Mouse (Mus musculus): ENCODE data around the gene Zc3h12b. TPM values are rescaled to one million over a fixed set of nuclear protein-coding genes. Genes with fewer than 3 reads are reported as not detected.

Zc3h12b gene
- 2.7 and 4.1 TPM in 2 replicates for polyA plus RNA-seq (2015; fragmentation: Nextera tagmentation; extraction: Ambion mirVana)

DNA sequence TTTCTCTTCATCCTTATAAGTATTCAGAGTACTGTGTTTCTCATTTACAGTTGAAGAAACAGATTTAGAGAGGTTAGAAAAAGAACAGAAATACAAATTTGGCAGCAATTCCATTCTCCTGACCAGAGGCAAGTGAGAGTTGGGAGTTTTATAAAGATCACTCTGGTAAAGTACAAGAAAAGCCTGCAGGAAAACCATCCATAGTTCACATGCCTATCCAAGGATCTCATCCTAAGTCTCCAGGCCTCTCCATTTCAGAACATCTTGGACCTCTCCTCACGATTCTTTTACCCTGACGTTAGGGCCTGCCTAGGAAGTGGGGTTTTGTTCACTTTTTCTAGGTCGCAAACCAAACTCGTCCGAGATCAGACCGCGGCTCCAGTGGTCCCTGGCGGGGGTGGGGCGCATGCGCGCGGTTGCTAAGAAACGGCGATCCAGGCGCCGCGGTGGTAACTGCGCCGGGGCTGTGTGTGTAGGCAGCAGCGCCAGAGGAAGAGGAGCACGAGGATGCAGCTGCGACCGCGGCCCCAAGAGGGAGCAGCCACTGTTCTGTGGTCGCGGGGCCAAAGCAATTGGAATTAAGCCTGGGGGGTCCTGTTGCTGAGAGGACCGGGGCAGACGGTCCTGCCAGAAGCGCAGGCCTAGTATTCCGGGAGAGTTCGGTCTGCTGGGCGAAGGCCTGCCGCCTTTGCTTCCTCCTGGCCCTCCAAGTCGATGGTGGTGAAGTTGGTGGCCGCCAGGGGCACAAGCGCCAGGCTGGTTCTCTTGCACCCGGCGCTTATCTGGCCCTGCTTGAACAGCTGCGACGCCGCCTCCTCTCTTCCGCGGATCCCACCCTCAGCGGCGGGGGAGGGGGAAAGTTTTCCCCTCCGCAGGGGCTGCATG lies at the start of gene Zc3h12b:
Gene Zc3h12b, plus strand, starts transcription at position 452 of the 885 bp plus-strand sequence.
- 24% methylated on average over 38 of the region's 46 CpGs for WGBS
- no peaks in the 10 kb centered on the region for H3K4me1 ChIP-seq
- no peak within 1 kb of the TSS for H3K9ac ChIP-seq
- no peaks in the 10 kb centered on the region for H3K36me3 ChIP-seq
- peak within 1 kb of the TSS; percentile 51 for H3K4me3 ChIP-seq
- H3K27ac ChIP-seq = peak within 1 kb of the TSS; percentile 82
- H3K9me3 ChIP-seq = no peaks in the 10 kb centered on the region
- peak; percentile 86 for ATAC-seq (ENCODE audit: insufficient number of reproducible peaks, low FRiP score, low TSS enrichment, low read depth)
- H3K4me2 ChIP-seq = peak within 1 kb of the TSS; percentile 48
- H3K27me3 ChIP-seq = no peaks in the 10 kb centered on the region

GRCm38 (mm10) chrX:95682206-95682605 lies 29.3 kb upstream of the Zc3h12b start:
- Histone ChIP-seq H3K27ac (no peak overlapping the region), H3K4me1 (no peaks in the 10 kb centered on the region), H3K9ac (no peak overlapping the region), H3K4me2 (no peak overlapping the region), H3K4me3 (no peak overlapping the region), H3K27me3 (0 out of 2 replicates have a peak, but pooled peaks cover 2% of the 10 kb centered on the region), H3K9me3 (no peaks in the 10 kb centered on the region), H3K36me3 (no peaks in the 10 kb centered on the region)
- WGBS = 83% methylated on average over 1 of the region's 1 CpGs
- no peak for ATAC-seq (ENCODE audit: insufficient number of reproducible peaks, low FRiP score, low TSS enrichment, low read depth)

GRCm38 (mm10) chrX:95687119-95687518 lies 24.4 kb upstream of the Zc3h12b start:
- Histone ChIP-seq H3K4me2 (no peak overlapping the region), H3K27me3 (0 out of 2 replicates have a peak, but pooled peaks cover 1% of the 10 kb centered on the region), H3K27ac (no peak overlapping the region), H3K9me3 (no peaks in the 10 kb centered on the region), H3K36me3 (no peaks in the 10 kb centered on the region), H3K4me1 (no peaks in the 10 kb centered on the region), H3K4me3 (no peak overlapping the region), H3K9ac (no peak overlapping the region)
- 45% methylated on average over 1 of the region's 1 CpGs for WGBS
- no peak for ATAC-seq (ENCODE audit: insufficient number of reproducible peaks, low FRiP score, low TSS enrichment, low read depth)

DNA sequence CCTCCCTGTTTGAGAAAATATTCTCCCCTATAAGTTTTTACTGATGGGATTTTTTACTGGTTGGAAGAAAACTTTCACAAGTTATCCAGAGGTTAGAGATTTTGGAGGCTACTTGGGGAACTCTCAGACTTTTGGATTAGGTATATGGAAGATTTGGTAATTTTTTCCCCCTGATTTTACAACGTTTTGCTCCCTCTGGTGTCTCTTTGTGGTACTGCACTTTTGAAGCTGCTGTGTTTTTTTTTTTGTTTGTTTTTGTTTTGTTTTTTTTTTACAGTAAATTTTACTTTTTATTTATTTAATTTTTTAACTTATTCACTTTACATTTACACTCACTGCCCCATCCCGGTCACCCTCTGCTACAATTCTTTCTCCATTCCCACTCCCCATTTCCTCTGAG lies 26.8 kb downstream of the Zc3h12b start:
- no peak overlapping the region for H3K9ac ChIP-seq
- no peaks in the 10 kb centered on the region for H3K4me1 ChIP-seq
- WGBS = 37% methylated on average over 2 of the region's 2 CpGs
- H3K4me2 ChIP-seq = no peak overlapping the region
- H3K4me3 ChIP-seq = no peak overlapping the region
- no peaks in the 10 kb centered on the region for H3K36me3 ChIP-seq
- H3K27me3 ChIP-seq = no peaks in the 10 kb centered on the region
- no peaks in the 10 kb centered on the region for H3K9me3 ChIP-seq
- ATAC-seq (ENCODE audit: insufficient number of reproducible peaks, low FRiP score, low TSS enrichment, low read depth) = no peak
- no peak overlapping the region for H3K27ac ChIP-seq

DNA sequence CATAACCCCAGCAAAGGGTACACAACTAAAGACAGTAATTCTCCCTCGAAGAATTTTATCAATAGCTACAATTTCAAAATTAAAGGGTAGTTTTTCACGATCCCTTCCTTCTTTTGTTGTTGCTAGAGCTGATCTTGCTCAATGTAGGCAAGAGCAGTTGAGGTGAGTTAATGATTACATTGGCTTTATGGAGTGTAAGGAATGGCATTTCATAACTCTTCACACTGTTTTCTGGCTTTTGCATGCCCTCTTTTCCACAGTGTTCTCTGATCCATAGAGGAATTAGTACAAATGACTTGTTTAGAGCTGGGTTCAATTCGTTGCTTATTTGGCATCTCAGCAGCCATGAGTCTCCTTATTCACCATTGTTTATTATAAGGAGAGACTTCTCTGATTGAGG lies 84.4 kb downstream of the Zc3h12b start:
- H3K36me3 ChIP-seq = no peaks in the 10 kb centered on the region
- WGBS = 84% methylated on average over 3 of the region's 3 CpGs

DNA sequence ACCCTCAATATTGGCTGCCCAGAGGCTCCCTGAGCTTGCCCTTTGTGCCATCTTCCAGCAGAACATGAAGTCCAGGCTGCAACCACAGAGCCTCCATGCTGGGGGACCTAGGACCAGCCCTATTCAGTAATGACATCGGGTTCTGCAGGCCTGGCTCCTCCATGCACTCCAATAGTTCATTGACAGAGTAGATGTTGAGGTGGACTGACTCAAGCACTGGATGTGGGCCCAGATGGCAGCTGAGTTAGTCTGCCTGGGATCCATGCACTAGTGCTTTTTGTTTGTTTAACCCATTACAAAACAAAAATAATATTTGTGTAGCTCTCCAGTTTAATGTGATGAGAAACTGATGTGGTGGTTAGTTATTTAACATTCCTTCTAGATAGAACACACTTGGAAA lies 90.3 kb downstream of the Zc3h12b start:
- no peak overlapping the region for H3K9ac ChIP-seq
- H3K27me3 ChIP-seq = no peaks in the 10 kb centered on the region
- H3K4me1 ChIP-seq = no peaks in the 10 kb centered on the region
- WGBS = 59% methylated on average over 1 of the region's 1 CpGs
- H3K36me3 ChIP-seq = no peaks in the 10 kb centered on the region
- H3K4me2 ChIP-seq = no peak overlapping the region
- ATAC-seq (ENCODE audit: insufficient number of reproducible peaks, low FRiP score, low TSS enrichment, low read depth) = no peak
- H3K27ac ChIP-seq = no peak overlapping the region
- no peaks in the 10 kb centered on the region for H3K9me3 ChIP-seq
- no peak overlapping the region for H3K4me3 ChIP-seq

More for the DNA sequence above, 84.4 kb downstream of the Zc3h12b start:
- no peak overlapping the region for H3K27ac ChIP-seq
- H3K9ac ChIP-seq = no peak overlapping the region
- no peaks in the 10 kb centered on the region for H3K27me3 ChIP-seq
- H3K9me3 ChIP-seq = no peaks in the 10 kb centered on the region
- H3K4me2 ChIP-seq = no peak overlapping the region
- H3K4me1 ChIP-seq = no peaks in the 10 kb centered on the region
- no peak for ATAC-seq (ENCODE audit: insufficient number of reproducible peaks, low FRiP score, low TSS enrichment, low read depth)
- no peak overlapping the region for H3K4me3 ChIP-seq

DNA sequence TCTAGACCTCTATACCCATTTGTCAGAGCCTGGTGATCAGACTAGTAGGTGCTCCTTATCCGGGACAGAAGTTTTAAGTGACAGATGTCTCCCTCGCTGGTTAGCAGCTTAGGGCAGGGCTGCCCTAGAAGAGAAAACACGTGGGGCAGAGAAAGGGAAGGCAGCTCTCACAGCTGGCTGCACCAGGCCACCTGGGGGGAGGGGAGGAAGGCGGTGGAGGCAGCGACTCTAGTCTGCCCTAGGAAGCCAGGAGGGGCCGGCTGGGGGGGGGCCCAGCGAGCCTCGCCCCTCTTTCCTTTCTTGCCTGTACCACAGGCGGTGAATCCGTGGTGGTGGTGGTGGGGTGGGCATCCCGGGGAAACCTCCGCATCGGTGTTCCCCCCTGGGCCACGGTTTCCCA lies 141.3 kb downstream of the Zc3h12b start:
- Histone ChIP-seq H3K9ac (no peak overlapping the region), H3K4me3 (no peak overlapping the region), H3K9me3 (no peaks in the 10 kb centered on the region), H3K27ac (no peak overlapping the region), H3K4me2 (no peak overlapping the region), H3K36me3 (no peaks in the 10 kb centered on the region), H3K27me3 (no peaks in the 10 kb centered on the region), H3K4me1 (no peaks in the 10 kb centered on the region)
- WGBS = 73% methylated on average over 10 of the region's 14 CpGs
- no peak for ATAC-seq (ENCODE audit: insufficient number of reproducible peaks, low FRiP score, low TSS enrichment, low read depth)

DNA sequence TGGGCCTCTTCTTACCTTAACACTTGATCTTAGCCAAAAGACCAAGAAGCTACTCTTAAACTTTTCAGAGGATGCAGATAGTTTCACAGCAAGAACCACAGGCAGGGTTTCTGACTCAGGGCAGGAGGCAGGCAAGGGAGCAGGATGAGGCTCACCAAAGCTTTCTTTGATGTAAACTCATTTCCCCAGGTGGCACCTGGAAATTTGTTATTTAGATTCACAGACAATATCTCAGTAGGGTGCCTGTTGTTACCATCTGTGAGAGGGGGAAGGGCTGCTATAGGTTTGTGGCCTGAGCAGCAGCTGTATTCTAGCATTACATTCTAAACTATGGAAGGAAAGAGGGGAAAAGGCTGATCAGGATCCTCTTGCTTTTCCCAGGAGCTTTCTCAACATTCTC lies 169.6 kb downstream of the Zc3h12b start:
- no peak overlapping the region for H3K4me2 ChIP-seq
- no peak overlapping the region for H3K9ac ChIP-seq
- no peaks in the 10 kb centered on the region for H3K4me1 ChIP-seq
- no peak overlapping the region for H3K4me3 ChIP-seq
- H3K27me3 ChIP-seq = no peaks in the 10 kb centered on the region
- H3K9me3 ChIP-seq = no peaks in the 10 kb centered on the region
- no peaks in the 10 kb centered on the region for H3K36me3 ChIP-seq
- ATAC-seq (ENCODE audit: insufficient number of reproducible peaks, low FRiP score, low TSS enrichment, low read depth) = no peak
- no peak overlapping the region for H3K27ac ChIP-seq

GRCm38 (mm10) chrX:95902716-95903115 lies 191.2 kb downstream of the Zc3h12b start:
- Histone ChIP-seq H3K4me2 (no peak overlapping the region), H3K9ac (no peak overlapping the region), H3K36me3 (no peaks in the 10 kb centered on the region), H3K4me3 (no peak overlapping the region), H3K27me3 (no peaks in the 10 kb centered on the region), H3K4me1 (no peaks in the 10 kb centered on the region), H3K9me3 (no peaks in the 10 kb centered on the region), H3K27ac (no peak overlapping the region)
- WGBS = 80% methylated on average over 3 of the region's 3 CpGs
- no peak for ATAC-seq (ENCODE audit: insufficient number of reproducible peaks, low FRiP score, low TSS enrichment, low read depth)

GRCm38 (mm10) chrX:95935481-95935880 lies 224.0 kb downstream of the Zc3h12b start:
- no peak overlapping the region for H3K27ac ChIP-seq
- no peak overlapping the region for H3K4me3 ChIP-seq
- H3K9ac ChIP-seq = no peak overlapping the region
- WGBS = 92% methylated on average over 2 of the region's 2 CpGs
- H3K4me1 ChIP-seq = no peaks in the 10 kb centered on the region
- no peaks in the 10 kb centered on the region for H3K9me3 ChIP-seq
- H3K36me3 ChIP-seq = peaks cover 10% of the 10 kb centered on the region; the same call in 1 of the 2 replicates
- H3K4me2 ChIP-seq = no peak overlapping the region
- H3K27me3 ChIP-seq = no peaks in the 10 kb centered on the region; the same call in 1 of the 2 replicates
- ATAC-seq (ENCODE audit: insufficient number of reproducible peaks, low FRiP score, low TSS enrichment, low read depth) = no peak

GRCm38 (mm10) chrX:95945496-95945895 lies 234.0 kb downstream of the Zc3h12b start:
- ATAC-seq (ENCODE audit: insufficient number of reproducible peaks, low FRiP score, low TSS enrichment, low read depth) = no peak
- Histone ChIP-seq H3K4me2 (no peak overlapping the region), H3K4me1 (no peaks in the 10 kb centered on the region), H3K9me3 (no peaks in the 10 kb centered on the region), H3K27ac (no peak overlapping the region), H3K27me3 (no peaks in the 10 kb centered on the region), H3K9ac (no peak overlapping the region), H3K4me3 (no peak overlapping the region), H3K36me3 (peaks cover 19% of the 10 kb centered on the region; the same call in 1 of the 2 replicates)
- WGBS = 89% methylated on average over 2 of the region's 2 CpGs

DNA sequence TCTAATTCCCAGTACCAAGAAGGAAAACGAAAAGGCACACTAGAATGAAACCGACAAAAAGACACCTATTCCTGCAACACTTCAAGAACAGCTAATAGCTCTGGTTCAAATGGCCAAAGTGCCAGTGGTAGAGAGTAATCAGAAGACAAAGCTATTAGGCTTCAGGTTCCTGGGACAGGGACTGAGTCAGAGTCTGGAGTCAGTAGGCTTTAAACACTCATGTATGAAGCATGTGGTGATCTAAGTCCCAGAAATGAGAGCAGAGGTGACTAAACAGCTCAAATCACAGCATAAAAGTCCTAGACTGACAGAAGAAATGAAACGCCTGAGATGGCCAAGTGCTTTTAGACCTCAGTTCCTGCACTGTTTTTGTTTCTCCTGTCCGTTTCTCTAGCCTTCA lies 236.7 kb downstream of the Zc3h12b start:
- no peaks in the 10 kb centered on the region for H3K27me3 ChIP-seq
- ATAC-seq (ENCODE audit: insufficient number of reproducible peaks, low FRiP score, low TSS enrichment, low read depth) = no peak
- no peak overlapping the region for H3K27ac ChIP-seq
- H3K9me3 ChIP-seq = no peaks in the 10 kb centered on the region
- 82% methylated on average over 4 of the region's 4 CpGs for WGBS
- H3K4me1 ChIP-seq = no peaks in the 10 kb centered on the region
- H3K4me2 ChIP-seq = no peak overlapping the region
- no peak overlapping the region for H3K9ac ChIP-seq
- H3K4me3 ChIP-seq = no peak overlapping the region
- H3K36me3 ChIP-seq = peaks cover 18% of the 10 kb centered on the region

Measured in limb, embryonic 15.5 days (tissue).